Mouse (Mus musculus) olfactory bulb, adult 2 months (tissue): ENCODE measurements around the gene Acaca.

ENCODE experiments used
- CTCF ChIP-seq: fragments of 200-500 bp; IDR thresholded peaks from 2 replicates; pipeline ENCODE4 v1.5.1; 2012; ENCODE audit warnings: low read depth, mild to moderate bottlenecking, low read length, moderate library complexity; ENCODE audit not compliant: insufficient read depth
- POLR2A ChIP-seq: fragments of 200-500 bp; IDR thresholded peaks from 2 replicates; pipeline ENCODE4 v1.6.1; 2012; ENCODE audit warnings: mild to moderate bottlenecking, low read depth, low read length, moderate library complexity; ENCODE audit not compliant: insufficient read depth

- no peak for TF ChIP-seq POLR2A
- TF ChIP-seq CTCF = no peak
These were observed 49.1 kb downstream of the Acaca start for GRCm38 (mm10) chr11:84178571-84178970.
